Mouse (Mus musculus): Measurements from ENCODE around the gene Vmn1r61. TPM values are rescaled to one million over a fixed set of nuclear protein-coding genes. Genes with fewer than 3 reads are reported as not detected.

Gene Vmn1r61
- not detected in 2 replicates for polyA plus RNA-seq (2012; rRNA removed)

DNA sequence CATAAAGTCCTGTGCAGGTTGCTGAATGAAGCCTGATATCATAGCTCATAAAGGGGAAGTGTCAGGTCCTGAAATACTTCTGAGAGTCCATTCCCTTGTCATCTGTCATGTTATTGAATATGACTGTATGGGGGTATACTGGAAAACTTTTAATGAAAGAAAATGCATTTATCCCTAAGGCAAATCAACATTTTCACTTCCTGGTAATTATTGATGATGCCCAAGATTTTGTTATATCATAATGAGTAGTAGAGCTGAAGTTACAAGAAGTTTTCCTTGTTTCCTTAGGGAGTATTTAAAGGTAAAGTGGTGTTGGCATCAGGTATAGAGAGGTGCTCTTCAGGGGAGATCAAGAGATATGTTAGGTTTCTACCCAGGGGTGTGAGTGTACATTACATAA, at the start of gene Vmn1r61:
Gene Vmn1r61, minus strand, starts transcription at position 101 of the 400 bp plus-strand sequence.
- H3K4me1 ChIP-seq (ENCODE audit: control insufficient read depth, insufficient read depth, low read length): no peaks in the 10 kb centered on the region
- TF ChIP-seq POLR2A (IDR thresholded peaks at IDR 0.05; ENCODE audit: borderline replicate concordance, extremely low read depth, low read depth, low read length) (no peak), CTCF (IDR thresholded peaks at IDR 0.05; ENCODE audit: insufficient read depth, low read length) (no peak)
- DNase-seq: no peak
- H3K4me3 ChIP-seq (replicated peaks; ENCODE audit: extremely low read depth, low read depth, low read length): no peak within 1 kb of the TSS

Other genes starting within 250 kb of the Vmn1r61 start
- not detected in 2 replicates for gene Vmn1r58, start 199.9 kb downstream of the Vmn1r61 start, polyA plus RNA-seq (2012; rRNA removed)
- not detected in 2 replicates for gene Vmn1r59, start 156.5 kb downstream of the Vmn1r61 start, polyA plus RNA-seq (2012; rRNA removed)
- gene Vmn2r28, start 119.3 kb downstream of the Vmn1r61 start, polyA plus RNA-seq (2012; rRNA removed): not detected in 2 replicates
- gene Vmn1r60, start 66.0 kb downstream of the Vmn1r61 start, polyA plus RNA-seq (2012; rRNA removed): not detected in 2 replicates
- gene Vmn1r62, start 60.3 kb upstream of the Vmn1r61 start, polyA plus RNA-seq (2012; rRNA removed): not detected in 2 replicates
- gene Vmn1r63, start 192.2 kb upstream of the Vmn1r61 start, polyA plus RNA-seq (2012; rRNA removed): not detected in 2 replicates